Mouse (Mus musculus) embryonic facial prominence, embryonic 14.5 days (tissue): ENCODE data around the gene Ccdc102a. TPM values are rescaled to one million over a fixed set of nuclear protein-coding genes. Genes with fewer than 3 reads are reported as not detected.

Source experiments
- ATAC-seq: fragments of 200-750 bp; cut with Nextera tagmentation; 2 replicates; pipeline ENCODE4 v1.8.0; 2017; ENCODE audit warnings: low read depth, moderate number of reproducible peaks, moderate TSS enrichment
- DNase-seq: peaks from one replicate; pipeline ENCODE4 v3.0.0-alpha.2; 2015; ENCODE audit warnings: low spot score
- H3K27ac ChIP-seq: fragments of 300-500 bp; sonication (generic); replicated peaks from 2 replicates; pipeline ENCODE4 v1.5.1; 2014; ENCODE audit warnings: low read depth, mild to moderate bottlenecking, low read length, moderate library complexity
- H3K27me3 ChIP-seq: fragments of 300-500 bp; sonication (generic); replicated peaks from 2 replicates; pipeline ENCODE4 v1.6.1; 2014; ENCODE audit warnings: low read length; ENCODE audit not compliant: control insufficient read depth, insufficient read depth
- H3K36me3 ChIP-seq: fragments of 300-500 bp; sonication (generic); 2 replicates; pipeline ENCODE4 v1.6.1; 2014; ENCODE audit warnings: low read length, mixed read lengths; ENCODE audit not compliant: control insufficient read depth, insufficient read depth
- H3K4me1 ChIP-seq: fragments of 300-500 bp; sonication (generic); 2 replicates; pipeline ENCODE4 v1.6.1; 2014; ENCODE audit warnings: antibody characterized with exemption, low read length; ENCODE audit not compliant: control insufficient read depth, insufficient read depth
- H3K4me2 ChIP-seq: fragments of 300-500 bp; sonication (generic); 2 replicates; pipeline ENCODE4 v1.6.1; 2014; ENCODE audit warnings: low read depth, mild to moderate bottlenecking, low read length, moderate library complexity, mixed read lengths
- H3K4me3 ChIP-seq: fragments of 300-500 bp; sonication (generic); 2 replicates; pipeline ENCODE4 v1.5.1; 2014; ENCODE audit warnings: low read depth, mild to moderate bottlenecking, low read length
- H3K9ac ChIP-seq: fragments of 300-500 bp; sonication (generic); 2 replicates; pipeline ENCODE4 v1.6.1; 2014; ENCODE audit warnings: low read depth, mild to moderate bottlenecking, low read length, moderate library complexity, mixed read lengths
- H3K9me3 ChIP-seq: fragments of 300-500 bp; sonication (generic); 2 replicates; pipeline ENCODE4 v1.6.1; 2016; ENCODE audit warnings: low read length; ENCODE audit not compliant: control insufficient read depth
- WGBS: fragments of 180-500 bp; shearing (Covaris S2); extraction: QIAGEN DNeasy Blood & Tissue Kit; methylation state at CpG from one replicate; pipeline ENCODE4 v1.1.7; 2014; 5-methylcytosine and 5-hydroxymethylcytosine counted together
- polyA plus RNA-seq: library from polyadenylated mRNA; unstranded; fragments of >200 nt; fragmentation: Nextera tagmentation; extraction: Ambion mirVana; gene quantifications from 2 replicates; pipeline ENCODE4 v1.2.1, GENCODE M21; 2014

Gene Ccdc102a
- polyA plus RNA-seq, 1 experiment from 2014 or later, result 38.5 TPM

DNA sequence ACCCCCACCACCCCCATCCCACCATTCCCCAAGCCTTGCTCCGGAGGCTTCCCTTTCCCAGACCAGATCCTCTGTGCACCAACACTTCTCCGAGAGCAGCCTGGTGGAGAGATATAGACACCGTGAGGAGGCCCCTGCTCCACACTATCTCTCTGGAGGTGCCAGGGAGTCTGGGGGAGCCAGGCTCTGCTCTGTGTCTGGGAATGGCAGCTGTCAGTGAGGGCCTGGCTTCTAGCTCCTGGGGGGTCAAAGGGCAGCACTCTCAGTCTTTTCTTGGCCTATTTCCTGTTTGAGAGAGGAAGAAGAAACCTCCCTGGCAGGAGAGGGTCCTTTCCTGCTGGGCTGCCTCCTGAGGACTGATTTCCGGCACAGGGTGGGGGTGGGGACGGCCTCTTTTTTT lies 16.9 kb downstream of the Ccdc102a start:
- no peak overlapping the region for H3K9ac ChIP-seq
- WGBS, result 10% methylated on average over 5 of the region's 5 CpGs
- H3K27me3 ChIP-seq, result no peaks in the 10 kb centered on the region
- H3K36me3 ChIP-seq, result peaks cover 40% of the 10 kb centered on the region
- peaks cover 5% of the 10 kb centered on the region; the same call in 1 of the 2 replicates for H3K4me1 ChIP-seq
- H3K4me2 ChIP-seq, result no peak overlapping the region
- no peak overlapping the region for H3K4me3 ChIP-seq
- DNase-seq (no peak), ATAC-seq (no peak)
- no peak overlapping the region for H3K27ac ChIP-seq
- H3K9me3 ChIP-seq, result no peaks in the 10 kb centered on the region

DNA sequence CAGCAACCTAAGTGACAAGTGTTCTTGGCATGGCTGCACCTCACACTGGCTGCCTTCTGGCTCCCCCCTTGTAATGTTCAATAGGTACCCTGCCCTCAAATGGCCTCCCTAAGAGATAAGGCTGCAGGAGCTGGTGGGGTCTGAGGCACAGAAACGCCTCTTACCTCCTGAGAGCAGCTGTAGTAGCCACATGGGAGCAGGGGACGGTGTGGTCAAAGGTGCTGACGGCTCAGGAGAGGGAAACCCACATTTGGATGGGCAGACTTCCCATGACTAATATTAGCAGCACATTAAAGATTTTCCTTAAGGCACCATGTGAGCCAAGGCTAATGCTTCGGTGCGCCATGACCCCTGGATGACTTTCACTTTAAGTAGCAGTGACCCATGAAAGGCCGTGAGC lies 17.3 kb downstream of the Ccdc102a start:
- 19% methylated on average over 6 of the region's 6 CpGs for whole genome bisulfite sequencing
- peaks cover 36% of the 10 kb centered on the region for H3K36me3 ChIP-seq
- H3K4me1 ChIP-seq, result peaks cover 5% of the 10 kb centered on the region; the same call in 1 of the 2 replicates
- H3K27ac ChIP-seq, result no peak overlapping the region
- no peak overlapping the region for H3K4me2 ChIP-seq
- no peaks in the 10 kb centered on the region for H3K9me3 ChIP-seq
- no peak for ATAC-seq
- H3K4me3 ChIP-seq, result no peak overlapping the region
- H3K27me3 ChIP-seq, result no peaks in the 10 kb centered on the region
- DNase-seq, result no peak
- no peak overlapping the region for H3K9ac ChIP-seq

DNA sequence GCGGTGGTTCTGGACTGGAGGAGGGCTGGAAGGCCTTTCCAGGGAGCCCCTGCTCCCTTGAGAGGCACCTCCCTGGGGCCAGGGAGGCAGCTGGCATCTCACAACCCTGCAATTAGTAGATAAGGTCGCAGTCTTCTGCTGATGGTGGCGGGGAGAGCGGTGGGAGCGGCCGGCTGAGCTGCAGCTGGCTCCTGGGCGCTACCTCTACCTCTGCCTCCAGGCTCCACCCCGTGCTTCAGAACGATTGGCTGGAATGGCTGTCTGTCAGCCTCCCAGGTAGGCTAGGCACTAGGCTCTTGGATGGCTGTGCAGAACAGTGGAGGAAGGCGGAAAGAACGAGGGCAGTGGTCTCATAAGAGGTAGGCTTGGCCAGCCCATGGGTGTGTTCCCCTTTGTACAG lies 18.6 kb downstream of the Ccdc102a start:
- peak; percentile 84 for ATAC-seq
- H3K27ac ChIP-seq, result no peak overlapping the region
- H3K9ac ChIP-seq, result no peak overlapping the region

DNA sequence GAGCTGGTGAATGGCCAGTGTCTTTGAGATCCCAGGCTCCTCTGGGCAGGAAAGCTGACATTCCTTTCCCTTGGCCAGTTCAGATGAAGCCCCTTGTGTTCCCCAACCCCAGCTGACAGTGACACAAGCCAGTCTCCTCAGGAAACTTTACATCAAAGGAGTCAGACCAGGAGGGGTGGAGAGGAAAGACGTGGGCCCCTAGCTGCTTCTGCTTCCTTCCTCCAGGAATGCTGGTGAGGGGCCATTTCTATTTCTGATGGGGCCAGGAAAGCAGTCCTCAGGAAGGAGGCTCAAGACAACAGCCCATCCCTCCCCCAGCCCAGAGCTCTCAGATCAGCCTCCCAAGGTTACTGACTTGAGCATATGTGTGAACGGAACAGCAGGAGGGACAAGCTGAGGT lies 25.0 kb downstream of the Ccdc102a start:
- H3K27me3 ChIP-seq, result no peaks in the 10 kb centered on the region
- 40% methylated on average over 2 of the region's 2 CpGs for WGBS
- no peak overlapping the region for H3K9ac ChIP-seq
- H3K4me3 ChIP-seq, result no peak overlapping the region
- no peaks in the 10 kb centered on the region for H3K36me3 ChIP-seq
- H3K27ac ChIP-seq, result no peak overlapping the region
- no peak for DNase-seq
- no peak; the same call in 1 of the 2 replicates for ATAC-seq
- H3K9me3 ChIP-seq, result no peaks in the 10 kb centered on the region
- no peak overlapping the region for H3K4me2 ChIP-seq
- no peaks in the 10 kb centered on the region for H3K4me1 ChIP-seq

More for the DNA sequence above, 18.6 kb downstream of the Ccdc102a start:
- H3K4me3 ChIP-seq, result no peak overlapping the region
- peak; percentile 72 for DNase-seq
- H3K9me3 ChIP-seq, result no peaks in the 10 kb centered on the region
- 10% methylated on average over 11 of the region's 11 CpGs for WGBS
- peaks cover 25% of the 10 kb centered on the region for H3K36me3 ChIP-seq
- H3K4me2 ChIP-seq, result peak overlapping the region; percentile 41; the same call in 1 of the 2 replicates
- peaks cover 5% of the 10 kb centered on the region; the same call in 1 of the 2 replicates for H3K4me1 ChIP-seq
- no peaks in the 10 kb centered on the region for H3K27me3 ChIP-seq

DNA sequence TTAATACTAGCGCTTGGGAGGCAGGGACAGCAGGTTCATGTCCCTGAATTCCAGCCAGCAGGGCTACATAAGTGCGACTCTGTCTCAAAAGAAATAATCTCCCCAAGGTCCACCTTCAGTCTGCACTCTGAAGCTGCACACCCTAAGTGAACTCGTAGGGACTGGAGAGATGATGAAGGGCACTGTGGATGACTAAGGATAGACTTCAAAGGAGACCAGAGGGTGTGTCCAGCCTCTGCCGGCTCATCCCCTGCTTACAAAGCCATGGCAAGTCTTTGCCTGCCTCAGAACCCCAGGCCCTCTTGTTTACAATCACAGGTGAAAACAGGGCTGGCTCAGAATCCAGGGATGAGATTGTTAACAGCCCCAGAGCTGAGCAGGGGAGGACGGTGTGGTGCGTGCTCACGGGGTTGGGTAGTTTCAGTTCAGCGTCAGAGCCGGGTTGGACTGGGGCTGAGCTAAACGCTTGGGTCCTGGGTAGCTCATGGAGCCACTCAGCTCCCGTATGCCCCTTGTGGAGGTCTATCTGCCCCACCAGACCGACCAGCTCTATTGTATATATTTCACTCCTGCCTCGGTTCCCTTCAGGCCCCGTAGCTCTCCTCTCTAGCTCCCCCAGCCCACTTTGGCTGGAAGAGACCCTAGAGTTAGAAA lies 29.4 kb downstream of the Ccdc102a start:
- 28% methylated on average over 14 of the region's 14 CpGs for WGBS
- no peak overlapping the region for H3K27ac ChIP-seq
- no peak overlapping the region for H3K4me2 ChIP-seq

DNA sequence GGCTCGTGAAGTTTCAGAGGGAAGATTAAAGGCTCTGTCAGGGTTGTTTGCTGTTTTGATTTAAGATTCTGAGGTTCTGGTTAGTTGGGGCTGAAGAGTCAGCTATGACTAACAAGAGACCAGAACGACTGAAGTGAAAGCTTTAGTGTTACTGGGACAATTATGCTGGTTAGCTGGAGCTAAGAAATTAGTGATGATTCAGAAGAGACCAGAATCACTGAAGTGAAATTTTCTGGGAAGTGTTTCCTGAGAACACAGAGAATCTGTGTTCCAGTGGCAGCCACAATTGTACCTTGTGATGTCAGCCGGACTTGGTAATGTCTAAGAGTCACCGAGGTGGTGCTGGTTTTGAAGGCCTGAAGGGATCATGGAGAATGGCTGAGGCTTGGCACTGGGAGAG lies 37.2 kb downstream of the Ccdc102a start:
- Histone ChIP-seq H3K4me2 (no peak overlapping the region), H3K4me3 (no peak overlapping the region), H3K27ac (no peak overlapping the region), H3K4me1 (no peaks in the 10 kb centered on the region), H3K36me3 (no peaks in the 10 kb centered on the region), H3K27me3 (no peaks in the 10 kb centered on the region), H3K9ac (no peak overlapping the region), H3K9me3 (no peaks in the 10 kb centered on the region)
- DNase-seq, result no peak
- no peak for ATAC-seq
- WGBS, result 65% methylated on average over 4 of the region's 4 CpGs

More for the DNA sequence above, 29.4 kb downstream of the Ccdc102a start:
- Histone ChIP-seq H3K27me3 (no peaks in the 10 kb centered on the region), H3K36me3 (no peaks in the 10 kb centered on the region), H3K9me3 (no peaks in the 10 kb centered on the region), H3K9ac (no peak overlapping the region), H3K4me1 (no peaks in the 10 kb centered on the region), H3K4me3 (no peak overlapping the region)
- DNase-seq (no peak), ATAC-seq (peak; percentile 41; the same call in 1 of the 2 replicates)

DNA sequence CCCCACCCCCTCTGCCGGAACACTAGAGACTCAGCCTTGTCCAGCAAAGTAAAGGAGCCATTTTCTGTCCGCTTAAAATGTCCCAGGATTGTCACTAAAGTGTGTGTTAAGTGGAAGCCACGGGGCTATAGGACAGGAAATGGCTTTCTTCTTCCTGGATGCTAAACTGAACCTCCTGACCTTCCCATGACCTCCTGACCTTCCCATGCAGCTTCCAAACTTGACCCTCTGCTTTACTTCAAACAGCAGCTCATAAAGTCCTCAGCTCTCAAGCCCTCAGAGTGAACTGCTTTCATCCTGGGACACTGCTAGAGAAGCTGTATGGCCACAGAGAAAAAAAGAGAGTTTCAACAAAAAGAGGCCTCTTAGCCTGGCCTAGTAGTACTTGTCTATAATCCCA lies 41.1 kb downstream of the Ccdc102a start:
- ATAC-seq, result no peak
- no peaks in the 10 kb centered on the region for H3K36me3 ChIP-seq
- no peak overlapping the region for H3K4me3 ChIP-seq
- DNase-seq, result no peak
- H3K27ac ChIP-seq, result no peak overlapping the region
- no peak overlapping the region for H3K9ac ChIP-seq
- peaks cover 7% of the 10 kb centered on the region; the same call in 1 of the 2 replicates for H3K27me3 ChIP-seq
- H3K4me2 ChIP-seq, result no peak overlapping the region
- H3K9me3 ChIP-seq, result no peaks in the 10 kb centered on the region
- WGBS, result 42% methylated on average over 3 of the region's 3 CpGs
- peaks cover 19% of the 10 kb centered on the region for H3K4me1 ChIP-seq

DNA sequence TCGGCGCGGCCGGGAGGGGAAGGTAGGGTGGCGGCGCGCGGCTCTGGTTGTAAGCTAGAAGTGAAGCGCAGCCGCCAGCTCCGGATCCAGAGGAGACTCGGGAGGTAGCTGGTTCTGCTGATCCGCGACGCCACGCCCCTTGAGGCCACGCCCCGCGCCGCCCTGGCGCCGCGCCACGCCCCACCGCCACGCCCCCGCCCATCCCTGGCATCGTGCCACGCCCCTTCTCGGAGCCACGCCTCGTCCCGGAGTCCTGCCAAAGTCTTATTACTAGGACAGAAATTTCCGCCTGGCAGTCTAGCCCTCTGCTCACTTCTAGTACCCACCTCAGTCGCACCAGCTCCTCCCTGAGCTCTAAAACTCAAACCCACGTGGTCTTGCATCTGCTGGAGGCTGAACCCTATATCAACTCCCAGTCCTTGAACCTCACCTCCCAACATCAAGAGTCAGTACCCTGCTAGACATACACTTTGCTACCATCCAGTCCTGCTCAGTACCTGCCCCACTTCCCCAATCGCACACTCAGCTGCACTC lies 41.6 kb downstream of the Ccdc102a start, which contains the start of gene Dok4:
Gene Dok4, minus strand, starts transcription at position 134 of the 534 bp plus-strand sequence.
- H3K4me2 ChIP-seq, result peak within 1 kb of the TSS; percentile 96
- no peaks in the 10 kb centered on the region for H3K36me3 ChIP-seq
- DNase-seq (peak; percentile 89), ATAC-seq (peak; percentile 77)
- peak within 1 kb of the TSS; percentile 76 for H3K9ac ChIP-seq
- WGBS, result 4% methylated on average over 17 of the region's 37 CpGs
- peak within 1 kb of the TSS; percentile 71 for H3K27ac ChIP-seq
- H3K27me3 ChIP-seq, result peaks cover 7% of the 10 kb centered on the region; the same call in 1 of the 2 replicates
- H3K4me3 ChIP-seq, result peak within 1 kb of the TSS; percentile 66
- peaks cover 25% of the 10 kb centered on the region for H3K4me1 ChIP-seq
- no peaks in the 10 kb centered on the region for H3K9me3 ChIP-seq

DNA sequence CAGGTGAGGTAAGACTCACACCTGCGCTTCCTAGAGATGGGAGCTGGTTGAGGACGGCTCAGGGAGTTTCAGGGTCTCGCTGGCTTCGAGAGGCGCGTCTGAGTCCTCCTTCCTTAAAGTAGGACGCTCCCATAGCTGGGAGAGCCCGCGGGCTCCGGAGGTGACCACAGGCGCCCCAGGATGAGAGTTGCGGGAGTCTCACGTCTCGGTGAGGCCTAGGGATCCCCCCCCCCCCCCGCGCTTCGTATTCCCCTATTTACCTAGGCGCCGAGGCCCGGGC lies 42.1 kb downstream of the Ccdc102a start:
- 0% methylated on average over 3 of the region's 20 CpGs for WGBS
- peak overlapping the region; percentile 66 for H3K4me3 ChIP-seq
- H3K4me1 ChIP-seq, result peaks cover 25% of the 10 kb centered on the region
- H3K9me3 ChIP-seq, result no peaks in the 10 kb centered on the region
- peaks cover 7% of the 10 kb centered on the region; the same call in 1 of the 2 replicates for H3K27me3 ChIP-seq
- peak overlapping the region; percentile 96 for H3K4me2 ChIP-seq
- peak overlapping the region; percentile 71 for H3K27ac ChIP-seq
- H3K36me3 ChIP-seq, result no peaks in the 10 kb centered on the region
- peak overlapping the region; percentile 76 for H3K9ac ChIP-seq
- ATAC-seq (no peak; the same call in 1 of the 2 replicates), DNase-seq (no peak)
